Mouse (Mus musculus) lung, postnatal 14 days (tissue): Measurements from ENCODE around the gene Srsf9.

Source experiments
- DNase-seq: peaks from one replicate; pipeline ENCODE4 v3.0.0; 2021

Srsf9 gene

GRCm38 (mm10) chr5:115326256-115326831 lies 633 bp upstream of the Srsf9 start:
- DNase-seq, result no peak

GRCm38 (mm10) chr5:115327610-115328548 lies 902 bp downstream of the Srsf9 start:
- peak; percentile 25 for DNase-seq

GRCm38 (mm10) chr5:115330955-115331354 lies 4.0 kb downstream of the Srsf9 start:
- DNase-seq, result no peak

- no peak for DNase-seq
Observed at GRCm38 (mm10) chr5:115333626-115334025, 6.6 kb downstream of the Srsf9 start.

GRCm38 (mm10) chr5:115340007-115340406 lies 13.0 kb downstream of the Srsf9 start:
- DNase-seq, result no peak

GRCm38 (mm10) chr5:115340577-115341313 lies 13.8 kb downstream of the Srsf9 start, which contains the start of the genes Gatc and Triap1:
Gatc (minus strand) TSS chr5:115341178.
Triap1 (plus strand) TSS chr5:115341225.
- peak; percentile 91 for DNase-seq

GRCm38 (mm10) chr5:115341314-115342165 lies 14.6 kb downstream of the Srsf9 start:
- DNase-seq, result no peak

- DNase-seq, result peak; percentile 89
Observed at GRCm38 (mm10) chr5:115347564-115347963, 20.6 kb downstream of the Srsf9 start.

- peak; percentile 99 for DNase-seq
Observed at GRCm38 (mm10) chr5:115348546-115349224, 21.7 kb downstream of the Srsf9 start, which contains the start of gene Cox6a1. Cox6a1 (minus strand) TSS chr5:115348981.

- DNase-seq, result no peak
Observed at GRCm38 (mm10) chr5:115349225-115349555, 22.2 kb downstream of the Srsf9 start.

GRCm38 (mm10) chr5:115351348-115351747 lies 24.4 kb downstream of the Srsf9 start:
- DNase-seq, result no peak

GRCm38 (mm10) chr5:115355070-115355469 lies 28.1 kb downstream of the Srsf9 start:
- DNase-seq, result no peak

- DNase-seq, result peak; percentile 90
Observed at GRCm38 (mm10) chr5:115358872-115359271, 31.9 kb downstream of the Srsf9 start.

GRCm38 (mm10) chr5:115359438-115359837 lies 32.5 kb downstream of the Srsf9 start:
- DNase-seq, result no peak

- DNase-seq, result no peak
Observed at GRCm38 (mm10) chr5:115359851-115360372, 32.9 kb downstream of the Srsf9 start.

GRCm38 (mm10) chr5:115362216-115362615 lies 35.2 kb downstream of the Srsf9 start:
- no peak for DNase-seq

- no peak for DNase-seq
Observed at GRCm38 (mm10) chr5:115362819-115363714, 36.1 kb downstream of the Srsf9 start.

- DNase-seq, result no peak
Observed at GRCm38 (mm10) chr5:115364782-115365181, 37.8 kb downstream of the Srsf9 start.

- DNase-seq, result no peak
Observed at GRCm38 (mm10) chr5:115371736-115372135, 44.8 kb downstream of the Srsf9 start.

- no peak for DNase-seq
Observed at GRCm38 (mm10) chr5:115373441-115374203, 46.6 kb downstream of the Srsf9 start.
